Mouse (Mus musculus) frontal cortex, postnatal 14 days (tissue): Measurements from ENCODE around the gene Arhgap40.

Experiments used
- DNase-seq, 2 experiments: peaks; one replicate each; pipeline ENCODE4 v3.0.0; 2022; ENCODE audit warnings: low spot score in 2 of 2

Arhgap40 gene

DNA sequence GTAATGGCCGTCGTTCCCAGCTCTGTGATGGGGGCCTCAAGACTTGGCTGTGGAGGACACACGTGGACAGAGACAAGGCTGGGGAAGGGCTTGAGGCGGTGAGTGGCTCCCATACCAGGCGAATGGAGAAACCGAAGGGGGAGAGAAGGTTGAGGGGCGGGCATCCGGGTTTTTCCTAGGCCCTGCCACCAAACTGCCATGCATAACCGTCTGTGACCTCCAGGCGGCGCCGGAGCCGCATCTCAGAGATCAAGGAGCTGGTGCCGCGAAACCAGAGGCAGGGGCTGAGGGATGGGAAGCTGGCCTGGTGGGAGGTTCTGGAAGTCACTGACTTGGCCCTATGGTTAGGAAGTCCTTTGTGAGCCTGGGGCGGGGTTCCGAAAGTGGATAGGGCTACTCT is 34.2 kb downstream of the Arhgap40 start:
- DNase-seq, result peak; percentile 56 to 75

DNA sequence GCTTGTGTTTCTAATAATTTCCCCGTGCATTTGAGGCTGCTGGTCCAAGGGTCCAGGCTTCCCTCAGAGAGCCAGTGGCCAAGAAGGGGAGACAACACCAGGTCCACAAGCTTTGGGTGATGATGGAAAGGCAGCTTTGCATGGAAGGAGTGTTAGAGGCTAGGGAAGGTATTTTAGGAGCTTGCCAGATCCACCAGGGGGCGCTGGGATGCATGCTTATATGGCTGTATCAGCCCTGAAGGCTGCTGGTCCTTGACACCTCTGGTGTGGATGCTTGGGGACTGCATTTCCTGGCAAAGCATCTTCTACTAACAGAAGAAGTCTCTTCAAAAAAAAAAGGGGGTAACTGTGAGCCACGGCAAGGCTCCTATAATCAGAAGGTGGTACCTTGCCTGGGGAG is 37.5 kb downstream of the Arhgap40 start:
- peak; percentile 46 to 79 for DNase-seq

DNA sequence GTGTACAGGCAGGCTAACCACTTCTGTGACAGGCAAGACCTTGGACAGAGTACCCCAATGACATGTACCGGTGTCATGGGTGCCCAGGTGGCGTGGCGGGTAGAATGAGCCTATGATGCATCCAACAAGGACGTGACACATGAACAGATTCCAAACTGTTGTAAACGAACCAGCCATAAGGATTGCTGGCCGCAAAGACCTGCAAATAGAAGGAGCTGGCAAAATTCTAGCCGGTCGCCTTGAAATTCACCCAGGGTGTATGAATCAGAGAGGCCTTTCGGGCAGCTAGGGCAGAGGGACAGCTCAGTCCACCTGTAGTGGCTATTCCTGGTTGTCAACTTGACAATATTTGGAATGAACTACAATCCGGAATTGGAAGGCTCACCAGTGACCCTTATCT is 41.8 kb downstream of the Arhgap40 start:
- DNase-seq, result no peak

DNA sequence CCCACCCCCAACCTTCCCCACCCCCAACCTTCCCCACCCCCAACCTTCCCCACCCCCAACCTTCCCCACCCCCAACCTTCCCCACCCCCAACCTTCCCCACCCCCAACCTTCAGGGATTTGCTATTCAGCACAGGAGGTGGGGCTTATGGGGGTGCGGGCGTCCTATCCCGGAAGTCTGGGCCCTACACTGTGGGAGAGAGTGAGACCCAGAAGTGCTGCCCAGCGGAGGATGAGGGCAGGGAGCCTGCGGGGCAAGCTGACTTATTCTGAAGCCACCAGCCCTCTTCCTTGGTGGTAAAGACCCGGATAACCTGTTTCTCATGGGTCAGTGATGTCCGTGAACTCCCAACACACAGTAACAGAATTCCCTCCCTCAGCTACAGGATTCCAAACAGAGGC is 42.7 kb downstream of the Arhgap40 start:
- DNase-seq, result no peak

DNA sequence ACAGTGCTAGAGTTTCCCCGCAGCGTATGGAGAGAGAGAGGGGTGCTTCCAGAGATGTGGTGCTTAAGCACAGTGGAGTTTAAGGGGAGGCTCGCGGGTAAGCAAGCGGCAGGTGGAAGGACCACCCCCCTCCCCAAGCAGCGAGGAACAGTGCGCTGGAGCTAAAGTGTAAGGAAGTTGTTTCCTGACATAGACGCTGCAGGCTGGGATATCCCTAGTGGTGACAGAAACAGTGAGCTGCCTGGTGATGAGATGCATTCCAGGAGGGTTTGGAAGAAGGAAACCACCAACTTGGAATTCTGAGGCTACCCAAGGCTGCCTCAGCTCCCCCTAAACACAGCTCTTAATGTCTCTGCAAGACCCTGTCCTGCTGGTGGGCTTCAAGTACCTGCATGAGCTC is 43.2 kb downstream of the Arhgap40 start:
- DNase-seq, result no peak

DNA sequence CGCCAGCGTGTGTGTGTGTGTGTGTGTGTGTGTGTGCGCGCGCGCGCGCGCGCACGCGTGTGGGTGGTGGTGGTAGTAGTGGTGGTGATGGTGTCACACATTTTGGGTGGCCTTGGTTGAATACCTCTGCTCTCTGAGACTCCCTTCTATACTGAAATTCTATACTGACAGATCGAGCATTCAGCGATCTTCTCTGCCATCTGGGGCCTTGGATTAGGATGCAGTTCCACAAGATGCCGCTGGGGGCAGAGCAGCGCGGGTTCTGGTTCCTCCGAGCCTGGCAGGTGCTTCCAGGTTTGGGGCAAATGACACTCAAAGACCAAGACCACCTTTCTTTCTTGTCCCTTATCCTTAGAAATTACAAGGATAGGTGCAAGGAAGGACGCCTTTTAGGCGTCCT is 43.6 kb downstream of the Arhgap40 start:
- peak; percentile 52 to 80 for DNase-seq

DNA sequence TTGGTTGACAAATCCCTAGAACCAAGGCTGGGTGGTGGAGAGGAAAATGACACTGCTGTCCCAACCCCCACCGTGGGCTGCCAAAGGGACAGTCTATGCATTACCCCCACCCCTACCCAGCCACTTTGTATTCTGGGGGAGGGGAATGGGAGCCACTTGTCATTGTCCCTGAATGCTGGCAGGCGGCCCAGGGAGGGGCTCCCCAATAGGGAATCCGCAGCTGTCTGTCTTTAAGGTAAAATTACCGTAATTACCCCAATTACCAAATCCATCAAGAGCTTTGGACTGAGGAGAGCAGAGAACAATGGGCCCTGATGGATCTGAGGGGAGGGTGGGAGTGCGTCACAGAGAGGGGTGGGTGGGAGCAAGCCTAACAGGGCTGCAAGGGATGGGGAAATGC is 44.2 kb downstream of the Arhgap40 start:
- peak in 1 of 2 experiments; percentile 47 for DNase-seq

DNA sequence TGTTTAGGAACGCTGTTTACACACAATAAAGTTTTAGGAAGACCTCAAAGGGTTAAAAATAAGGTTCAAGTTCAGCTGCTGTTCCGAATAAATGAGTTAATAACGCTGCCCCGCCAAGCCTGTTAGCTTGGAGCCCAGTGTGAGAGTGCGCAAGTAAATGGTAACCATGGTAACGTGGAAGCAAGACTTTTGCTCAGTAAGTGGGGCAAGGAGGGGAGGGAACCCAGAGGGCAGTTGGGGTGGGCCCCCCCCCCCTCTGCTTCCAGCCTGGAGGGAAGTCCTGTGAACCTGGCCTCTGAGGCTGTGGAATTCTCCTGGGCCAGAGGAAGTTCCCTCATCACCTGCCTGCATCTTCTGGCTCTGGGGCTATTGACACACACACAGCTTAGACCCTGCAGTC is 47.3 kb downstream of the Arhgap40 start:
- DNase-seq, result no peak

DNA sequence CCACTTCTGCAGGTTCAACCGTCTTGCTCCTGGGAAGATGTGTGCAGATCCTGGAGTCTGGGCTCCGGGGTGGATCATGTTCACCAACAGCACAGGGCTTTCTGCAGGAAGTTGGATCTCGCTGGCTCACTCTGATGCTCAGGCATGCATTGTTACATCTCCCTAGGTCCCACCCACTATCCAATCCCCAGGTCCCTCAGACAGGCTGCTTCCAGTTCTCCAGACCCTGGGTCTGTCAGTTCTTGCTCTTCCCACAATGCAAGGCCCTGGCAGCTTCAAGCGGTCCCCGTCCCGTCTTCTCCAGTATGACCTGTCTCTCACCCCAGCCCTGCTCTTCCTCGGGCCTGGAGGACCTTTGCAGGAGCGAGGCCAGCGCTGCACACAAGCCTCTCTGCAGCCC is 48.2 kb downstream of the Arhgap40 start:
- no peak for DNase-seq

DNA sequence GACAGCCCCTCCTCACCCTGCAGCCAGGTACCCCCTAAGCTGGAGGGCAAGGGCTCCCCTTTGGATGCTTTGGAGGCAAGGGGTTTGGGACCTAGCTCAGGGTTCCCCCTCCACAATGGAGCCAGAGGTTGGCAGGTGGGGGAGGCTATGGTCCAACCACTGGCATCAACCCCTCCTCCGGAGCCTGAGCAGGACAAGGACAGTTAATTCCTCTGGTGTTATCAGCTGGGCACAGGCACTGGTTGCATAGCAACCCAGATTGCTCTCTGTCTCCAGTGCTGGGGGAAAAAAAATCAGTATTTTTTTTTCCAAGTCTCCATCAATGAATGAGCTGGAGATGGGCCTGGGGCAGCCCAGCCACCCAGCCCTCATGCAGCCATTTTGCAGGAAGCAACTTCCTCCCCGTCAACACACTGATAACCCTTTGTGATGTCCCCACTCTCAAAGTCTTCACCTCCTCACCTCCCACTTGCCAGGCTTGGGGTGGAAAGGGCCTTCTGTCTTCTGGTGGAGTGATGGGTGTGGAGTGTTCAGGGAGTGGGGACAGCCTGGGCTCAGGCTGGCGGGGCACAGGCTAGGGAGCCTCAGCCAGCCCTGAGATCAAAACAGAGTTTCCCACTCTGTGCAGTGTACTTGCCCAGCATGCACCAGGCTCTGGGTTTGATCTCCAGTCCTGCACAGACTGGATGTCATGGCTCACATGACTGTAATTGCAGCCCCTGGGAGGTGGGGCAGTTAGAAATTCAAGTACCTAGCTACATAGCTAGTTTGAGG is 49.0 kb downstream of the Arhgap40 start:
- DNase-seq, result no peak

DNA sequence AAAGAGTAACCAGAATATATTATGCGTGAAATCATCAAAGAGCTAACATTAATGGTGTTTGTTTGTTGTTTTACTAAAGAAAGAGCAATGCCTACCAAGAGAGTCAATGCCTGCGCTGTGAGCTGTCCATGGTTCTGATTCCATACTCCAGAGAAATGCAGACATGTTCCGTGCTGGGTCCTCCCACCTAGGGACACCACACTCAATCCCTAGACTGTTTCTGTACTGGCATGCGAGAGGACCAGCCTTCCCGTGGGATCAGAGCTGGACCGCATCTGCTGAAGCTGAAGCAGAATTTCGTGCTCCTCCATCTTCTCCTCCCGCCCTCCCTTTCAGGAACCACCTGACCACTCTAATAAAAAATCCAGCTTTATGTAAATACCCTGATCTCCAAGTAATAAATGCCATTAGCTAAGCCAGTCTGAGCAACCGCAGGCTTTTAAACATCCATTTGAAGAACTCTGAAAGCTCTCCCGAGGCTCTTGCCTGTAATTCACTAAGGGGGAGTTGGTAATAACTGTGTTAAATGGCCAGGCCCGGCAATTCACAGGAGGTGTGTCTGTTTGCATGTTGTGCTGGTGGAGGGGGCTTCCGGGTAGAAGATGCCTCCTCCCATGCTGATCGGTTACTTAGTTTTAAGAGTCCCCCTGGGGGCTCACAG is 58.0 kb downstream of the Arhgap40 start:
- no peak for DNase-seq

DNA sequence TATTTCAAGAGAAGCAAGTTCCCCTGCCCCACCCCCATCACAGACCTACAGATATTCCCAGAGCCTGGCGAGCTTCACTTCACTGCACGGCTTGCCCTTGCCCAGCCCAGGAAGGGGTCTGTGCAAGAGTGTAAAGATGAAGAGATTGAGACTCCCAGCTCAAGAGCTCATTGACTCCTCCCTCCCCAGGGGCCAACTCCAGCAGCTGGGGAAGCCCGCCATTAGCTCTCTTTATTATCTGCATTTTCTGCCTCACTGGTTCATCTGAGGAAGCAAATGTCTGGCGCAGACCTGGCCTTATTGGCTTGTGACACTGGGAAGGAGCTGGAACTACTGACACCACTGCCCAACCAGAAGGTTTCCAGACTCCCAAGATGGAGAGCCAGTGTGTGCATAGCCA is 67.4 kb downstream of the Arhgap40 start:
- DNase-seq, result no peak

DNA sequence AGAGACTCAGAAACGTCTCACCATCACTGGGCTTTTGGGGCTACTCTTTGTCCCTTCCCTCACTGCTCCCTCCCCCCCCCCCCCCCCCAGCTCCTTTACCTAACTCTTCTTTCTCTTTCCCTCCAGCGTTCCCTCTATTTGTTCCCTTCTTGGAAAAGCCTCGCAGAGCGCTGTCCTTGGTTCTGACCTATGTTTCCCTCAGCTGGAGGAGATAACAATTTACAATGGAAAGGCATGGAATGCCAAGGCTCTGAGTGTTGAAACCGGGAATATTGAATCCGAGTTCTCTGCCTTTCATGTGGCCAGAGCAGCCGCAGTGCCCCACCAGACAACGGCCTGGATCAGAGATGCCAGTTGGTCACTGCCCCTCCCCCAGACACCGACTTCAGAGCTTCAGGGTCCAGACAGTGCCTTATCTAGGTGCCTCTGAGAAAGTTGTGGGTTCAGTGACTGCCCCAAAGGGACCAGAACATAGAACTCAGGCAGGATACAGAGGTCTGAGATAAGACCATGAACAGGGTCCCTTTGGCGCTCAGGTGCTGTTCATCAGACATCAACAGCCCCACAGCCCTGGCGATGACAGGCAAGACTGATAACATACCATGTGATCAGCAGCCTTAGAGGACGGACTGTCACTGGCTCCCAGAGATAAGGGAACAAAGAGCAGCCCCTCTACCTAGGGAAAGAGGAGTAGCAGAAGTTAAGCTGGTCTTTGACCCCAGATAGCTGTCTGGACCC is 72.2 kb downstream of the Arhgap40 start:
- no peak for DNase-seq

DNA sequence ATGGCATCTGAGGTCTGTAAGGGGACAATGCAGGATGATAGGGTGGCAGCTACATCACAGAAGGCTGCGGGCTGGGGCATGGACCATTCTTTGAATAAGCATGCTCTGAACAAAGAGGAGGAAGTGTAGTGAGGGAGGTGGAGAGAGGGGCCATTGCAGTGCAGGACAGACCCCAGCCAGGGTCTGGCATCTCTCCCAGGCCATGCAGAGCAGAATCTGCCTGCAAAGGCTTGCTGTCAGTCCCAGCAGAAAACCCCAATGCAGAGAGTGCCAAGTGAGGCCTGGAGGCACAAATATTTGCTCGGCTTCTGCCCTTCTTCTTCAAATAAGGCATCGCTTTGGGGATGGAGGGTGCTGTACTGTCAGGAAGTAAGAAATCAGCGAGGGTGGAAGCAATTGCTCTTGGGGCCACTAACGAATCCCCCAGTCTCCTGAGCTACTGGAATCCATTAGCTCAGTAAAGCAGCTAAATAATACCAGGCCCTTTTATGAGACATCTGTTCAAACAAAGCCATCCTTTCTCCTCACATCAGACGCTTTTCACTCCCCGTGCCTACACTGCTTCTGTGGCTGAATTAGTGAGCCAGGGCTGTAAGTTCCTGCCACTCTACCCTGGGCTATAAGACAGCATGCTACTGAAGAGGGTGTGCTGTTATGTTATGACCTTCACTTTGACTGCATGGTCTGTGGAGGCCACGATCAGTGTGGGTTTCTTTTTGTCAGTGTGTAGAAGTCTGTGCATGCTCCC is 76.1 kb downstream of the Arhgap40 start:
- no peak for DNase-seq

DNA sequence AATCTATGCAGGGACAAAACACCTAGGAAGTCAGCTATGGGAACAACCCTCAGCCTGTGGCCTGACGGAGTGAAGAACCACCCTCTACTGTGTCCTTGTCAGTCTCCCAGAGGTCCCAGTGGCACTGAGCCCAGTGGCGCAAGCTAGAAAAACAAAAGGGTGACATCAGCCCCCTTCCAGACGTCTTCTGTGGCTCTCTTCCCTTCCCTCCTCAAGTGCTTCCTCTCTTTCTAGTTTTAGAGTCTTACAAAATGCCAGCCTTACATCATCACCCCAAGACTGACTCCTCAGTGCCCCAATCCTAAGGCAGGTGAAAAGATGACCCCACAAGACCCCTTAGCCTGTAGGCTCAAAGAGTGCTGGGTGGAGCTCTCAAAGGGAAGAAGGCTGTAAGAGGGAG is 77.9 kb downstream of the Arhgap40 start:
- DNase-seq, result no peak

DNA sequence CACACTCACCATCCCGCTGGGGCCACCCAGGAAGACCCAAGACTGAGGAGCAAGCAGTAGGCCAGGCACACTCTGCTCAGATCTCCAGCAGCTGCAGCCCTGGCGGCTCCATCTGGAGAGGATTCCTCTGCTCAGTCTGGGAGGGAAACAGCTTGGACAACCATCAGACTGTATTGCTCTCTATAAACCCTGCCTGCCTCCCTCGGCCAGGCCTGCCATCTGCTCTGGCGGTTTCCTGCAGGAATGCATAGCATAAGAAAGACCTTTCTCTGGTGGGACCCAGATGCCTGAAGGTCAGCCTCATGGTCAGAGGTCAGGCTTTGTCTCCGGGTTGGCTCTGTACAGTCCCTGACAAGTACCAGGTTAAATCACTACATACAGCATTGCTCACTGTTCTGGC is 78.7 kb downstream of the Arhgap40 start:
- no peak for DNase-seq

DNA sequence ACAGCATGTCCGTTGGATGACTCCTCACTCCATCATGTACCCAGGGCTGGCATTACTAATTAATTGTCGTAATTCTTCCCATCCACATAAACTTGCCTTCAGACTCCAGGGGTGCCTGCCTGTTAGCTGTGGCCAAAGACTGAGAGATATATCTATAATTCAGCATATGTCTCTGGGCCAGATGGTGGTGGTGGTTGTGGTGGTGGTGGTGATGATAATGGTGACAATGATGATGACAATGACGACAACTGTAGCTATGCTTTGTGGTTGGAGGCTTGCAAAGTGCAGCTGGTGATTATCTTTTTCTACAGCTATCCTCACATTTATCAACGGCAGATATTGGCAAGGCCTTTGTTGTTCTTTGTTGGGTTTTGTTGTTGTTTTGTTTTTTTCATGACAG is 80.8 kb downstream of the Arhgap40 start:
- no peak for DNase-seq

DNA sequence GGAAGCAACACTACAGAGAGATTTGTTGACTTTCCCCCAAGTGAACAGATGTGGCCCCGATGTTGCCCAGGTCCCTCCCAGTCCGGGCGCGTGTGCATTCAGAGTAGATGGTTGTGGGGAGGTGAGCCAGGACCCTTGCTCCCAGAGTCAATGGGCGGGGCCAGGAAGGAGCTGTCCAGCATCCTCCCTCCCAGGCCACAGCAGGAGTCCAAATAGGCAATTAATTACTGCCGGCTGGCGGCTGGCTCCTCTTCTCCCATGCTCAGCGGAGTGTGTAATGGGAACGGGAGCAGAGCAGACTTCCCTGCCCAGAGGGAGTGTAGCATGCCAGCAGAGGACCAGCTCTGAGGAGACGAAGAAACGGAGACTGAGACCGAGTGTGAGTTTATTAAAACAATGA is 82.5 kb downstream of the Arhgap40 start:
- no peak for DNase-seq

DNA sequence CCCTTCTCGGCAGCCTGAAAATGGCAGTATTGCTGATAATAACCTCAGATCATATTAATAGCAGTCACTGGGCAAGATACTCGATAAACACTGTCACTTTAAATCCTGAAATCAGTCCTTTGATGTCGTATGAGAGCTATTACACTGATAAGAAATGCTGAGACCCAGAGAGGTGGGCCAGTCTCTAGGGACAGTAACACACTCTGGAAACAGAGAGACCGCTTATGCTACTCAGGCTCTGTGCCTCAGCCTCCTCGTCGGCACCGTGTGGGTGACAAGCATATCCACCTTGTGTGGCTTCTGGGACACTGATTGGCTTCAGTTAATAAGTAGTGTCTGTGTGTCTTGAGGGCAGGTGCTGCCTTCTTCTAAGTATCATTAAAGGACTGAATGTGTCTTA is 83.0 kb downstream of the Arhgap40 start:
- DNase-seq, result no peak

DNA sequence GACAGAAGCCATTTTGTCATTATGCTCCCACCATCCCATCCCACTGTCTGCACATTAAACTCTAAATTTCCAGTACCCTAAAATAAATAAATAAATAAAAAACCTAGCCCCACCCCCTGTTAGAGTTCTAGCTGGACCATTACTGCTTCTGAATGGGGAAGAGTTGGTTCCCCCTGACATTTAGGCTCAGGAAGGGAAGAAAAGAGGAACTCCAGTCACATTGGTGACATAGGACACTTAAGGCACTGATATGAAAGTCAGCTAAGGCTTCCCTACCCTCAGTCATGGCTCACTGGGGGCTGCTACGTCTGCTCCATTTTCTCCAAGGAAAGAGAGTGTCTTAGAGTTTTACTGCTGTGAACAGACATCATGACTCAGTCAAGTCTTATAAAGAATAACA is 84.2 kb downstream of the Arhgap40 start:
- DNase-seq, result no peak
